Comparison of ENCODE assay signal across 8 mouse cellular contexts in the genomic region with DNA sequence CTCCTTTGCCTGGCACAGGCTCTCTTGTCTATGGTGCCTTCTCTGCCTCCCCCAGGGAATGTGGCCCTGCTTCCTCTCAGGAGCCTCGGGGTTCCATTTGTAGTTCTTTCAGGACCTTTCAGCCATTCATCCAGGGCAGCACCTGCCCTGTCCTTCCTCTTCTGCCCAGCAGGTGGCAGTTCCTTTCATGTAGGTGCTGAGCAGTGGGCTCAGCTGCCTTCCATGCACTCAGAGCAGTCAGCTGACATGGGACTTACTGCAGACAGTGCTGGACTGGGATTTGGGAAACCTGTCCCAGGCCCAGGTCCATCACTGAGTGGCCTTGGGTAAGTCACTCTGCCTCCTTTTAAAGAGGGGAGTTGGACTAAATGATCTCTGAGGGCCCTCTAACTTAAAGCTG.
A peak's percentile ranks its signal among the peaks of the same experiment; 100 is the strongest.
DNase-seq lines count a peak whose midpoint lies in the region; ATAC-seq and TF ChIP-seq lines count a peak whose summit lies in the region.

No protein-coding gene starts in this region.

- WGBS in midbrain, embryonic 15.5 days = 4% methylated on average over 1 of the region's 1 CpGs
- WGBS in stomach, embryonic 15.5 days = 11% methylated on average over 1 of the region's 1 CpGs

- H3K4me2 ChIP-seq in midbrain, embryonic 15.5 days = no peak overlapping the region
- no peak overlapping the region for H3K4me2 ChIP-seq in stomach, embryonic 15.5 days

- no peaks in the 10 kb centered on the region for H3K9me3 ChIP-seq in ES-Bruce4 (replicated peaks; ENCODE audit: control insufficient read depth, insufficient read depth, low read length, poor library complexity, severe bottlenecking)
- no peaks in the 10 kb centered on the region for H3K9me3 ChIP-seq in midbrain, embryonic 15.5 days
- no peaks in the 10 kb centered on the region for H3K9me3 ChIP-seq in stomach, embryonic 15.5 days

- H3K9ac ChIP-seq in ES-Bruce4 (ENCODE audit: low read depth, poor library complexity, severe bottlenecking) = no peak overlapping the region
- no peak overlapping the region; the same call in 1 of the 2 replicates for H3K9ac ChIP-seq in midbrain, embryonic 15.5 days
- H3K9ac ChIP-seq in stomach, embryonic 15.5 days = no peak overlapping the region

- H3K27me3 ChIP-seq in ES-Bruce4 (ENCODE audit: control insufficient read depth, insufficient read depth, low read length, poor library complexity, severe bottlenecking) = no peaks in the 10 kb centered on the region
- no peaks in the 10 kb centered on the region for H3K27me3 ChIP-seq in midbrain, embryonic 15.5 days (replicated peaks)
- no peaks in the 10 kb centered on the region for H3K27me3 ChIP-seq in stomach, embryonic 15.5 days (replicated peaks)

- no peak for TF ChIP-seq POLR2A in ES-Bruce4 (IDR thresholded peaks at IDR 0.05; ENCODE audit: insufficient read depth, low read length)

- intact Hi-C loops in left cerebral cortex, postnatal 4 days (cut with DNase I) = no loop called here

- peak; percentile 90 for TF ChIP-seq CTCF in ES-Bruce4 (IDR thresholded peaks at IDR 0.05; ENCODE audit: low read depth, low read length)

- H3K36me3 ChIP-seq in ES-Bruce4 (ENCODE audit: control insufficient read depth, insufficient read depth, low read length, poor library complexity, severe bottlenecking) = peaks cover 3% of the 10 kb centered on the region; the same call in 1 of the 2 replicates
- H3K36me3 ChIP-seq in midbrain, embryonic 15.5 days (replicated peaks) = peaks cover 5% of the 10 kb centered on the region; the same call in 1 of the 2 replicates
- H3K36me3 ChIP-seq in stomach, embryonic 15.5 days = no peaks in the 10 kb centered on the region

- H3K27ac ChIP-seq in ES-Bruce4 (ENCODE audit: insufficient read depth, low read length) = no peak overlapping the region
- no peak overlapping the region for H3K27ac ChIP-seq in midbrain, embryonic 15.5 days
- H3K27ac ChIP-seq in stomach, embryonic 15.5 days = no peak overlapping the region

- H3K4me1 ChIP-seq in ES-Bruce4 (ENCODE audit: control insufficient read depth, insufficient read depth, low read length) = no peaks in the 10 kb centered on the region
- H3K4me1 ChIP-seq in midbrain, embryonic 15.5 days = peaks cover 25% of the 10 kb centered on the region
- H3K4me1 ChIP-seq in stomach, embryonic 15.5 days = no peaks in the 10 kb centered on the region

- peak; percentile 71 to 78 for ATAC-seq in hematopoietic stem cell, adult 5-6 weeks (replicated peaks in 1 of 2; ENCODE audit: insufficient read depth in 1 of 2, low FRiP score in 2 of 2, low TSS enrichment in 1 of 2, low read depth in 1 of 2, poor library complexity in 2 of 2, severe bottlenecking in 2 of 2)
- peak; percentile 62 for ATAC-seq in midbrain, embryonic 15.5 days (replicated peaks)
- peak; percentile 43; the same call in 1 of the 2 replicates for ATAC-seq in stomach, embryonic 15.5 days (ENCODE audit: insufficient read depth, low FRiP score, low read depth)

- H3K4me3 ChIP-seq in ES-Bruce4 (ENCODE audit: low read depth, low read length) = no peak overlapping the region
- H3K4me3 ChIP-seq in midbrain, embryonic 15.5 days = no peak overlapping the region
- H3K4me3 ChIP-seq in stomach, embryonic 15.5 days (replicated peaks) = no peak overlapping the region

- DNase-seq in cerebellum, adult 11-12 months = peak; percentile 14
- no peak for DNase-seq in cerebellum, adult 8-10 months
- DNase-seq in cerebellum, postnatal 10 days = peak; percentile 62 to 65
- DNase-seq in left cerebral cortex, postnatal 4 days = peak; percentile 43

- no peak for TF ChIP-seq EP300 in ES-Bruce4 (IDR thresholded peaks at IDR 0.05; ENCODE audit: insufficient read depth, low read depth, low read length)
